In the genomic region with DNA sequence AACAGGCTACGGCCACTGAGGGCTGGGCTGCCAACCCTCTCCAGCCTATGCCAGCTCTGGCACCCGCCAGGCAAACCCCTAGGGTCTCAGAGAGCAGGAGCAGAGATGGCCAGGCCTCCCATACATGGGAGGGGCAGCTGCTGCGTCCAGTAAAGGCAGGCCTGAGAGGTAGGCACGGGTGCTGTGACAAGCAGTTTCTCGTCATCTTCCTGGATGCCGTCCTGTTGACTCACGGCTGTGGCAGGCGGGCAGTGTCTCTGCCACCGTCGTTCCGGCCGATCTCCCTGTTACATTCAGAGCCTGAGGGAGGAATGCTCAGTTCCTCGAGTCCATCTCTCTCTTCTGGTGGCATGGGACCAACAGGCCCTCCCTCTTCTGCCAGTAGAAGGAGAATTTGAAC, we compare ENCODE assay signal across 19 mouse cellular contexts. TPM values are rescaled to one million over a fixed set of nuclear protein-coding genes. Genes with fewer than 3 reads are reported as not detected.
A peak's percentile ranks its signal among the peaks of the same experiment; 100 is the strongest.
DNase-seq lines count a peak whose midpoint lies in the region; ATAC-seq and TF ChIP-seq lines count a peak whose summit lies in the region.
"Had no signal": no experiment of that assay in that cellular context is flagged by ENCODE, and none has a peak within 500 bp of the region (broad histone marks: within the 10 kb centered on the region; RNA-seq: fewer than 3 reads in every experiment).

No protein-coding gene starts in this region.

- H3K4me2 ChIP-seq in neural tube, embryonic 13.5 days: no peak overlapping the region
- no peak overlapping the region for H3K4me2 ChIP-seq in neural tube, embryonic 15.5 days
- 0 out of 2 replicates have a peak overlapping the region, but pooled peaks have one; percentile 12 for H3K4me2 ChIP-seq in stomach, postnatal 0 days (replicated peaks; ENCODE audit: low read depth)
- no peak overlapping the region for H3K4me2 ChIP-seq in midbrain, embryonic 11.5 days
- H3K4me2 ChIP-seq: embryonic facial prominence, embryonic 15.5 days; heart, embryonic 15.5 days; hindbrain, embryonic 14.5 days; limb, embryonic 13.5 days; lung, embryonic 14.5 days had no signal

- no peak overlapping the region for H3K4me3 ChIP-seq in neural tube, embryonic 13.5 days
- H3K4me3 ChIP-seq in neural tube, embryonic 15.5 days (replicated peaks): no peak overlapping the region
- no peak overlapping the region for H3K4me3 ChIP-seq in stomach, postnatal 0 days (ENCODE audit: low read depth, low read length)
- no peak overlapping the region for H3K4me3 ChIP-seq in midbrain, embryonic 11.5 days (ENCODE audit: low read depth, low read length)
- H3K4me3 ChIP-seq: embryonic facial prominence, embryonic 15.5 days; heart, embryonic 15.5 days; limb, embryonic 13.5 days had no signal

- no peak for TF ChIP-seq EP300 in stomach, postnatal 0 days (optimal IDR thresholded peaks at IDR 0.05)

- peaks cover 34% of the 10 kb centered on the region for H3K4me1 ChIP-seq in neural tube, embryonic 13.5 days (replicated peaks)
- peaks cover 19% of the 10 kb centered on the region for H3K4me1 ChIP-seq in neural tube, embryonic 15.5 days
- no peaks in the 10 kb centered on the region; the same call in 1 of the 2 replicates for H3K4me1 ChIP-seq in stomach, postnatal 0 days (replicated peaks; ENCODE audit: control insufficient read depth, insufficient read depth)
- H3K4me1 ChIP-seq in midbrain, embryonic 11.5 days (ENCODE audit: control insufficient read depth, insufficient read depth, low read length): 0 out of 2 replicates have a peak, but pooled peaks cover 4% of the 10 kb centered on the region

- 82% methylated on average over 13 of the region's 13 CpGs for WGBS in neural tube, embryonic 13.5 days
- WGBS in neural tube, embryonic 15.5 days: 70% methylated on average over 13 of the region's 13 CpGs
- 53% methylated on average over 13 of the region's 13 CpGs for WGBS in stomach, postnatal 0 days
- 87% methylated on average over 13 of the region's 13 CpGs for WGBS in midbrain, embryonic 11.5 days

- H3K27ac ChIP-seq in neural tube, embryonic 13.5 days (replicated peaks): no peak overlapping the region
- no peak overlapping the region for H3K27ac ChIP-seq in neural tube, embryonic 15.5 days (replicated peaks)
- H3K27ac ChIP-seq in stomach, postnatal 0 days (replicated peaks): 0 out of 2 replicates have a peak overlapping the region, but pooled peaks have one; percentile 49
- H3K27ac ChIP-seq in midbrain, embryonic 11.5 days (ENCODE audit: low read depth, low read length): no peak overlapping the region
- H3K27ac ChIP-seq: embryonic facial prominence, embryonic 15.5 days; heart, embryonic 15.5 days; hindbrain, embryonic 14.5 days; limb, embryonic 13.5 days had no signal

- peak; percentile 60 to 71 for DNase-seq in cerebellum, postnatal 10 days
- DNase-seq in cerebellum, postnatal 36 days: no peak
- DNase-seq in adrenal gland, postnatal 36 days: peak; percentile 78 to 79
- DNase-seq in stomach, postnatal 0 days (ENCODE audit: low spot score): peak; percentile 48
- no peak for DNase-seq in midbrain, embryonic 11.5 days (ENCODE audit: low spot score, missing footprints)
- no peak for DNase-seq in right cerebral cortex, postnatal 10 days (ENCODE audit: low spot score in 2 of 2)
- DNase-seq: right cerebral cortex, adult 18-20 months had no signal

- H3K9ac ChIP-seq in neural tube, embryonic 13.5 days: 0 out of 2 replicates have a peak overlapping the region, but pooled peaks have one; percentile 5
- no peak overlapping the region for H3K9ac ChIP-seq in neural tube, embryonic 15.5 days (replicated peaks)
- H3K9ac ChIP-seq in stomach, postnatal 0 days (ENCODE audit: low read length): no peak overlapping the region
- H3K9ac ChIP-seq in midbrain, embryonic 11.5 days (ENCODE audit: low read length): no peak overlapping the region
- H3K9ac ChIP-seq: embryonic facial prominence, embryonic 15.5 days; heart, embryonic 15.5 days; hindbrain, embryonic 14.5 days; limb, embryonic 13.5 days; lung, embryonic 14.5 days had no signal

- no peaks in the 10 kb centered on the region for H3K36me3 ChIP-seq in neural tube, embryonic 13.5 days
- no peaks in the 10 kb centered on the region for H3K36me3 ChIP-seq in neural tube, embryonic 15.5 days
- H3K36me3 ChIP-seq in stomach, postnatal 0 days (ENCODE audit: control insufficient read depth, insufficient read depth, low read length): peaks cover 3% of the 10 kb centered on the region; the same call in 1 of the 2 replicates
- H3K36me3 ChIP-seq in midbrain, embryonic 11.5 days (ENCODE audit: control insufficient read depth, insufficient read depth, low read length): no peaks in the 10 kb centered on the region
- H3K36me3 ChIP-seq: embryonic facial prominence, embryonic 15.5 days; heart, embryonic 15.5 days; limb, embryonic 13.5 days had no signal

- H3K9me3 ChIP-seq in neural tube, embryonic 13.5 days: no peaks in the 10 kb centered on the region
- H3K9me3 ChIP-seq in neural tube, embryonic 15.5 days (replicated peaks): no peaks in the 10 kb centered on the region
- no peaks in the 10 kb centered on the region for H3K9me3 ChIP-seq in stomach, postnatal 0 days (ENCODE audit: control insufficient read depth, low read length)
- H3K9me3 ChIP-seq in midbrain, embryonic 11.5 days (ENCODE audit: control insufficient read depth, low read length): no peaks in the 10 kb centered on the region
- H3K9me3 ChIP-seq: embryonic facial prominence, embryonic 15.5 days; heart, embryonic 15.5 days; limb, embryonic 13.5 days had no signal

- ATAC-seq in neural tube, embryonic 13.5 days (ENCODE audit: low read depth): no peak
- no peak for ATAC-seq in neural tube, embryonic 15.5 days (ENCODE audit: low FRiP score)
- ATAC-seq in stomach, postnatal 0 days (ENCODE audit: low FRiP score, low TSS enrichment): peak; percentile 39; the same call in 1 of the 2 replicates
- no peak for ATAC-seq in midbrain, embryonic 11.5 days (ENCODE audit: low FRiP score)
- ATAC-seq: forebrain, embryonic 14.5 days had no signal

- no peak for TF ChIP-seq CTCF in stomach, postnatal 0 days (IDR thresholded peaks at IDR 0.05; ENCODE audit: low read depth)

- H3K27me3 ChIP-seq in neural tube, embryonic 13.5 days: peaks cover 4% of the 10 kb centered on the region; the same call in 1 of the 2 replicates
- H3K27me3 ChIP-seq in neural tube, embryonic 15.5 days (replicated peaks): 0 out of 2 replicates have a peak, but pooled peaks cover 4% of the 10 kb centered on the region
- no peaks in the 10 kb centered on the region for H3K27me3 ChIP-seq in stomach, postnatal 0 days (ENCODE audit: control insufficient read depth, insufficient read depth, low read length)
- peaks cover 2% of the 10 kb centered on the region for H3K27me3 ChIP-seq in midbrain, embryonic 11.5 days (ENCODE audit: control insufficient read depth, insufficient read depth, low read length)

RNA-seq across cellular contexts. Expression of a gene that starts 9.9 kb away (rescaled TPM):
- 4.1 and 4.9 TPM in 2 replicates for polyA plus RNA-seq in neural tube, embryonic 13.5 days (2015; fragmentation: Nextera tagmentation; extraction: Ambion mirVana)
- polyA plus RNA-seq in neural tube, embryonic 15.5 days (2015; fragmentation: Nextera tagmentation; extraction: Ambion mirVana): 3.8 and 5.0 TPM in 2 replicates
- total RNA-seq in adrenal gland, postnatal 36 days (2021): 10 to 100 TPM; 85.4 to 96.6 TPM
- polyA plus RNA-seq in stomach, postnatal 0 days (2015; fragmentation: Nextera tagmentation; extraction: Ambion mirVana): 45.3 and 59.7 TPM in 2 replicates
- polyA plus RNA-seq in midbrain, embryonic 11.5 days (2014; fragmentation: Nextera tagmentation; extraction: Ambion mirVana): 1.0 and 1.4 TPM in 2 replicates
- total RNA-seq: common myeloid progenitor, adult 5-6 weeks; granulocyte monocyte progenitor cell, adult 5-6 weeks; megakaryocyte progenitor cell, adult 5-6 weeks; neutrophil, adult 5-6 weeks had no signal

Comparison
In these comparisons a context has a peak if more than half of its experiments do, and no peak if none do; other contexts are left out.
1. DNase-seq: peak in cerebellum, postnatal 10 days (2 of 2), adrenal gland, postnatal 36 days (2 of 2) and stomach, postnatal 0 days (single experiment); none in cerebellum, postnatal 36 days (0 of 2), midbrain, embryonic 11.5 days (single experiment) and right cerebral cortex, postnatal 10 days (0 of 2).